Mouse (Mus musculus) C2C12 (cell line): ENCODE measurements around the gene Arpp21. TPM values are rescaled to one million over a fixed set of nuclear protein-coding genes. Genes with fewer than 3 reads are reported as not detected.
A peak's percentile ranks its signal among the peaks of the same experiment; 100 is the strongest.
"Not testable (repeated sequence)": the region's sequence is repeated elsewhere in the genome, so short reads cannot be mapped to it uniquely, and the experiment has no call there.

Experiments
- H3K27me3 ChIP-seq: one replicate; pipeline ENCODE4 v1.6.1; 2011; ENCODE audit not compliant: control insufficient read depth, insufficient read depth, insufficient read length
- H3K36me3 ChIP-seq: one replicate; pipeline ENCODE4 v1.6.1; 2011; ENCODE audit not compliant: control insufficient read depth, insufficient read depth
- H3K4me3 ChIP-seq: one replicate; pipeline ENCODE4 v1.5.1; 2011; ENCODE audit warnings: mild to moderate bottlenecking, control low read depth; ENCODE audit not compliant: poor library complexity, insufficient read depth, severe bottlenecking
- H3K79me2 ChIP-seq: one replicate; pipeline ENCODE4 v1.6.1; 2011; ENCODE audit not compliant: control insufficient read depth, insufficient read depth
- H3K79me3 ChIP-seq: one replicate; pipeline ENCODE4 v1.6.1; 2011; ENCODE audit warnings: low read depth, control low read depth
- H3ac ChIP-seq: one replicate; pipeline ENCODE3; 2011; ENCODE audit warnings: low read depth; ENCODE audit not compliant: control insufficient read depth, insufficient read length
- CEBPB ChIP-seq: IDR thresholded peaks from one replicate; pipeline ENCODE4 v1.6.1; 2011; ENCODE audit warnings: low read depth, mild to moderate bottlenecking, control low read depth, moderate library complexity
- CTCF ChIP-seq: IDR thresholded peaks from one replicate; pipeline ENCODE4 v1.5.1; 2011; ENCODE audit not compliant: control insufficient read depth, insufficient read depth, insufficient read length
- FOSL1 ChIP-seq: IDR thresholded peaks from one replicate; pipeline ENCODE4 v1.8.0; 2011; ENCODE audit warnings: mild to moderate bottlenecking, low read length; ENCODE audit not compliant: poor library complexity, insufficient read depth, severe bottlenecking
- MAX ChIP-seq: IDR thresholded peaks from one replicate; pipeline ENCODE4 v1.6.1; 2011; ENCODE audit warnings: mild to moderate bottlenecking, control low read depth
- MYOD1 ChIP-seq: IDR thresholded peaks from one replicate; pipeline ENCODE4 v1.6.1; 2011; ENCODE audit warnings: low read depth; ENCODE audit not compliant: control insufficient read depth, insufficient read length
- MYOG ChIP-seq: IDR thresholded peaks from one replicate; pipeline ENCODE4 v1.6.1; 2011; ENCODE audit not compliant: control insufficient read depth, insufficient read length; ENCODE audit errors: extremely low read depth
- USF1 ChIP-seq: IDR thresholded peaks from one replicate; pipeline ENCODE4 v1.6.1; 2011; ENCODE audit warnings: low read depth, mild to moderate bottlenecking, control low read depth, moderate library complexity
- microRNA-seq: library from miRNA; unstranded; fragments of <30 nt; microRNA quantifications from one replicate; pipeline ENCODE4, GENCODE M21; 2019; ENCODE audit warnings: borderline microRNAs expressed
- polyA plus RNA-seq: library from polyadenylated mRNA; unstranded; fragments of >200 nt; fragmentation: generic; extraction: Trizol; gene quantifications from one replicate; pipeline ENCODE4 v1.2.1, GENCODE M21; 2012; ENCODE audit warnings: missing spikeins

Gene Arpp21
- polyA plus RNA-seq, 1 experiment: 0.16 TPM

DNA sequence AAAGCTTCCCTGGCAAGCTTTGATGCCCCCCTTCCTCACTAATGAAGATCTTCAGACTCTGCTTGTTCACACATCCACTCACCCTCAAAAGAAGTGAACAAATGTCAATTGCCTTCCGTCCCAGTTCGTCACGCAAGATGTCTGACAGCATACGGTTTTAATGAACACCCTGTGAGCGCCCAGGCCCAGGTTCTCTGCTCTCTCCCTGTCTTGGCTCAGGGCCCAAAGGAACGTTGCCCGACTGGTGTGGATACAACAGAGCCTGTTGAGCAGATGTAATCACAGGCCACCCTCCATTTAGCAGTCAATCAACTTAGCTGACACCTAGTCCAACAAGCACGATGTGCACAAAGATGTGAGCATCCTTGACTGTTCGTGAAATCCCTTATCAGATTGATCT is 198.0 kb downstream of the Arpp21 start:
- Histone ChIP-seq H3K79me2 (no peaks in the 10 kb centered on the region), H3ac (no peak overlapping the region), H3K36me3 (no peaks in the 10 kb centered on the region), H3K4me3 (no peak overlapping the region), H3K27me3 (no peaks in the 10 kb centered on the region), H3K79me3 (no peaks in the 10 kb centered on the region)
- no peak for TF ChIP-seq MYOG
- no peak for TF ChIP-seq CEBPB
- TF ChIP-seq MYOD1: no peak
- TF ChIP-seq USF1: no peak
- no peak for TF ChIP-seq CTCF
- no peak for TF ChIP-seq FOSL1
- TF ChIP-seq MAX: no peak

DNA sequence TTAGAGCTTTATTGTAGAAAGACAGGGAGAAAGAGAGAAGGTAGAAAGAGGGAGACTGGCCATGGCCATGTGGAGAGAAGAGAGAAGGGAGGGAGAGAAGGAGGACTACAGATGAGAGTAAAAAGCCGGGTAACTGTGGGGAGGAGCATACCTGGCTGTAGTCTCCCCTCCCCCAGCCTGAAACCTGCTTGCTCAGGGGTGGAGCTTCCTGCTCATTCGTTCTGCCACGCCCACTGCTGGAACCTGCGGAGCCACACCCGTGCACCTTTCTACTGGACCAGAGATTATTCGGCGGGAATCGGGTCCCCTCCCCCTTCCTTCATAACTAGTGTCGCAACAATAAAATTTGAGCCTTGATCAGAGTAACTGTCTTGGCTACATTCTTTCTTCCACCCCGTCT is 201.9 kb downstream of the Arpp21 start:
- H3K79me2 ChIP-seq, H3K27me3 ChIP-seq, H3ac ChIP-seq, H3K79me3 ChIP-seq, H3K36me3 ChIP-seq, H3K4me3 ChIP-seq: not testable (repeated sequence)

DNA sequence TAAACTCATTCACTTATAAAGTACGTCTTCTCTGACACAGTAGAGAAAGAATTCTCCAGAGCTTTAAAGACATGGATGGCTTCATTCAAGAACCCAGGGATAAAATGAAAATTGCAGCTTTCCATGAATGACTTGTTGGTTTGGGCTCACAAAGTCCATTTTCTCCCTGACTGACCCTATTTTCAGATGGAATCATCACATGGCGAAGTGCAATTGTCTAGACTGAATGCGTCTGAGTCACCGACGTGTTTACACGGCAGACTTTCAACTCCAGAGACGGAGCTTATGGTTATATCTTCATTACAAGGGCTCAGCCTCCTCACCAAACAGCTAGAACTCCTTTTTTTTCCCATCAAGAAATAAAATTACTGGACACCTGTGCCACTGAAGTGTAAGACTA is 203.6 kb downstream of the Arpp21 start:
- H3K27me3 ChIP-seq: no peaks in the 10 kb centered on the region
- no peak overlapping the region for H3K4me3 ChIP-seq
- no peaks in the 10 kb centered on the region for H3K36me3 ChIP-seq
- TF ChIP-seq MYOG (no peak), CEBPB (no peak), MYOD1 (no peak), USF1 (no peak), MAX (no peak), FOSL1 (no peak), CTCF (no peak)
- H3K79me2 ChIP-seq: no peaks in the 10 kb centered on the region
- H3K79me3 ChIP-seq: no peaks in the 10 kb centered on the region
- H3ac ChIP-seq: no peak overlapping the region

DNA sequence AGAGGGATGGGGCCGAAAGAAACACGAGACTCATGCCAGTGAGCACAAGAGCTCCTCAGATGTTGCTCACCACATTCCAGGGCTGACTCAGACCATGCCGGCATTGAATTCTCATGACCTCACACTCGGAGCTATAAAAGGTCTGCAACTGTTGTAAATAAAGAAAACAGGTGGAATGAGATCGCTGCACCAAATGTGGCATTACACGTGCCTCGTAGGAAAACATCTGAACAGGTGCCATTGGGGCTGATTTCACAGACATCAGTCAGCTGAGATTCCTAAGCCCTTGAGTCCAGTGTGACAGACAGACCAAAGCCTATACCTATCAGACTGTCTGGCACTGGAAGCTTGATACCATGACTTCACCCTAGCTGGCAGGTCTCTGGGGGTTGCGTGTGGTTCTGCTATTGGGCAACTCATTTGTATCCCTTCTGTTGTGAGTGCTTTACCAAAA is 212.1 kb downstream of the Arpp21 start:
- Histone ChIP-seq H3K79me3 (no peaks in the 10 kb centered on the region), H3K36me3 (no peaks in the 10 kb centered on the region), H3K4me3 (no peak overlapping the region), H3ac (no peak overlapping the region), H3K27me3 (no peaks in the 10 kb centered on the region), H3K79me2 (no peaks in the 10 kb centered on the region)
- TF ChIP-seq CEBPB: peak; percentile 77
- no peak for TF ChIP-seq MYOG
- TF ChIP-seq FOSL1: peak; percentile 19
- TF ChIP-seq CTCF: no peak
- TF ChIP-seq MYOD1: peak; percentile 97
- TF ChIP-seq MAX: peak; percentile 16
- TF ChIP-seq USF1: no peak

DNA sequence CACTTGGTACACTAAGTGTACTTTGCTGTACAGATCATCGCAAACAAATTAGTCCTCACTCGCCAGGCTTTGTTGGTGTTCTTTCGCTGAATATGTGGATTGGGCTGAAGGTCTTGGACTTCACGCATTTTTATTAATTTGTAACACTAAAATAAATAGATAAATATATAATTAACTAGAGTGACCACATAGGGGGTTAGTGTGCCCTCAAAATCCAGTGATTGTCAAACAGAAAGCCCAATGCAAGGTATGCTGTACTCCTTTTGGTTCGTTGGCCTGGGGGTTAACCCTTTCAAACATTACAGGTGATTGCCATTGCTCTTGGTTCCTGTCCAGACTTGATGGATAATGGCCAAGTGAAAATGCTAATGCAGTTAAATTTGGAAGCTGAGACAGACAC is 212.6 kb downstream of the Arpp21 start:
- Histone ChIP-seq H3K36me3 (no peaks in the 10 kb centered on the region), H3K79me2 (no peaks in the 10 kb centered on the region), H3K27me3 (no peaks in the 10 kb centered on the region), H3ac (no peak overlapping the region), H3K79me3 (no peaks in the 10 kb centered on the region), H3K4me3 (no peak overlapping the region)
- TF ChIP-seq MYOD1 (no peak), MAX (no peak), CTCF (no peak), CEBPB (no peak), MYOG (no peak), USF1 (no peak), FOSL1 (no peak)

Small RNA genes lying within 50 kb of the gene (microRNA-seq; reads per million reads assigned to microRNA genes)
- gene Mir128-2: 1.4 reads per million, percentile 31 among the genes with 10 or more reads in this experiment
